ENCODE assay signal across 8 mouse cellular contexts in genomic region chr5:43948111-43948743, GRCm38 (mm10). TPM values are rescaled to one million over a fixed set of nuclear protein-coding genes. Genes with fewer than 3 reads are reported as not detected.
A peak's percentile ranks its signal among the peaks of the same experiment; 100 is the strongest.
DNase-seq lines count a peak whose midpoint lies in the region; ATAC-seq and TF ChIP-seq lines count a peak whose summit lies in the region.

No protein-coding gene starts in this region.

- peak overlapping the region; percentile 13; the same call in 1 of the 2 replicates for H3K9ac ChIP-seq in ES-E14 (ENCODE audit: insufficient read depth, low read depth, low read length, poor library complexity, severe bottlenecking)
- H3K9ac ChIP-seq in hindbrain, embryonic 12.5 days = no peak overlapping the region; the same call in 1 of the 2 replicates

- ATAC-seq in hindbrain, embryonic 12.5 days (ENCODE audit: low FRiP score) = peak; percentile 91
- ATAC-seq in megakaryocyte progenitor cell, adult 5-6 weeks (replicated peaks; ENCODE audit: poor library complexity) = peak; percentile 91

- no peaks in the 10 kb centered on the region for H3K36me3 ChIP-seq in ES-E14 (ENCODE audit: control insufficient read depth, insufficient read depth, low read length, poor library complexity, severe bottlenecking)
- no peaks in the 10 kb centered on the region for H3K36me3 ChIP-seq in hindbrain, embryonic 12.5 days

- peak overlapping the region; percentile 47 to 61 for H3K4me3 ChIP-seq in ES-E14 (ENCODE audit: insufficient read depth in 1 of 2, low read depth in 1 of 2, low read length in 2 of 2, poor library complexity in 1 of 2, severe bottlenecking in 1 of 2)
- H3K4me3 ChIP-seq in hindbrain, embryonic 12.5 days = peak overlapping the region; percentile 27

- peaks cover 12 to 13% of the 10 kb centered on the region in 2 experiments for H3K4me1 ChIP-seq in ES-E14 (ENCODE audit: control insufficient read depth in 2 of 2, insufficient read depth in 2 of 2, low read length in 2 of 2, poor library complexity in 1 of 2)
- H3K4me1 ChIP-seq in hindbrain, embryonic 12.5 days = peaks cover 17% of the 10 kb centered on the region

- DNase-seq in ES-E14 (ENCODE audit: low read depth, low spot score) = peak; percentile 84
- DNase-seq in c-Kit-positive CD71-negative TER-119-negative erythroid progenitor cells, embryonic 14.5 days (ENCODE audit: low read depth) = peak; percentile 32
- peak; percentile 69 for DNase-seq in forelimb bud, embryonic 11.5 days (ENCODE audit: low read depth, low spot score)
- DNase-seq in left cerebral cortex, postnatal 25 days (ENCODE audit: low spot score in 2 of 2) = peak; percentile 23 to 35
- DNase-seq in right cerebral cortex, postnatal 14 days = peak; percentile 10
- peak; percentile 65 for DNase-seq in urinary bladder, postnatal 25 days (ENCODE audit: low spot score)

- in situ Hi-C loops in ES-E14 (cut with MboI; ENCODE audit: low sequenced_read_pairs in 2 of 2, unreplicated experiment in 2 of 2) = no loop called here

- WGBS in hindbrain, embryonic 12.5 days = 3% methylated on average over 27 of the region's 27 CpGs

- H3K27me3 ChIP-seq in hindbrain, embryonic 12.5 days = peaks cover 6% of the 10 kb centered on the region; the same call in 1 of the 2 replicates

- peak overlapping the region; percentile 83 for H3K27ac ChIP-seq in ES-E14 (ENCODE audit: insufficient read depth, low read depth, low read length, poor library complexity, severe bottlenecking)
- H3K27ac ChIP-seq in hindbrain, embryonic 12.5 days = no peak overlapping the region

- intact Hi-C loops in left cerebral cortex, postnatal 25 days (cut with DNase I) = no loop called here

- H3K9me3 ChIP-seq in ES-E14 (ENCODE audit: control insufficient read depth, insufficient read depth, low read depth, low read length) = no peaks in the 10 kb centered on the region
- H3K9me3 ChIP-seq in hindbrain, embryonic 12.5 days (replicated peaks) = no peaks in the 10 kb centered on the region

- peak overlapping the region; percentile 77 for H3K4me2 ChIP-seq in hindbrain, embryonic 12.5 days (replicated peaks)

TF ChIP-seq in ES-E14, 5 proteins besides CTCF, POLR2A, EP300 and RAD21:
- peak; percentile 2; the same call in 1 of the 2 replicates for TF ChIP-seq MAFK (IDR thresholded peaks at IDR 0.05; ENCODE audit: insufficient read depth, low read depth, low read length)
- peak; percentile 88 for TF ChIP-seq ZNF384 (IDR thresholded peaks at IDR 0.05; ENCODE audit: low read depth, low read length)
- no peak for TF ChIP-seq HCFC1 (IDR thresholded peaks at IDR 0.05; ENCODE audit: borderline replicate concordance, insufficient read depth, low read length)

RNA-seq across cellular contexts. Expression of gene Fgfbp1, which starts 33.4 kb away (rescaled TPM):
- total RNA-seq in ES-E14 (2012; rRNA removed) = 41.1 and 55.9 TPM in 2 replicates
- polyA plus RNA-seq in hindbrain, embryonic 12.5 days (2016; fragmentation: Nextera tagmentation; extraction: Ambion mirVana) = 0.94 and 1.1 TPM in 2 replicates
- total RNA-seq in left cerebral cortex, postnatal 25 days (2021) = 1 to 10 TPM; 2.8 to 6.9 TPM
- not detected in 2 replicates for total RNA-seq in megakaryocyte progenitor cell, adult 5-6 weeks (2015)
- not detected in 2 replicates for total RNA-seq in megakaryocyte progenitor cell, adult 5-6 weeks (2017)

RNA-seq across cellular contexts. Expression of gene Gm7879, which starts 35.3 kb away (rescaled TPM):
- 0.74 and 1.9 TPM in 2 replicates for total RNA-seq in ES-E14 (2012; rRNA removed)
- polyA plus RNA-seq in hindbrain, embryonic 12.5 days (2016; fragmentation: Nextera tagmentation; extraction: Ambion mirVana) = not detected in 2 replicates
- total RNA-seq in left cerebral cortex, postnatal 25 days (2021) = 10 to 100 TPM in 1 of 2 experiments, 1 to 10 TPM in 1; 6.8 to 11.1 TPM
- total RNA-seq in megakaryocyte progenitor cell, adult 5-6 weeks (2015) = 5.6 and 5.9 TPM in 2 replicates
- 5.4 and 6.0 TPM in 2 replicates for total RNA-seq in megakaryocyte progenitor cell, adult 5-6 weeks (2017)

Comparison
In these comparisons a context has a peak if more than half of its experiments do, and no peak if none do; other contexts are left out.
1. DNase-seq: peak in every context shown above with its lines; median percentile 84 in ES-E14; 69 in forelimb bud, embryonic 11.5 days; 65 in urinary bladder, postnatal 25 days; 32 in c-Kit-positive CD71-negative TER-119-negative erythroid progenitor cells, embryonic 14.5 days; 29 in left cerebral cortex, postnatal 25 days; 10 in right cerebral cortex, postnatal 14 days.